Mouse (Mus musculus): ENCODE data around the gene Cela1. TPM values are rescaled to one million over a fixed set of nuclear protein-coding genes. Genes with fewer than 3 reads are reported as not detected.

The Cela1 gene
- polyA plus RNA-seq, 1 experiment from 2014 or later: not detected

- no peak overlapping the region for H3K9ac ChIP-seq
- no peak overlapping the region for H3K27ac ChIP-seq
- H3K4me2 ChIP-seq: no peak overlapping the region
- H3K36me3 ChIP-seq (replicated peaks): no peaks in the 10 kb centered on the region
- peaks cover 10% of the 10 kb centered on the region for H3K4me1 ChIP-seq
- no peaks in the 10 kb centered on the region for H3K9me3 ChIP-seq
- no peak for ATAC-seq (ENCODE audit: low FRiP score)
- H3K4me3 ChIP-seq (replicated peaks): no peak overlapping the region
- H3K27me3 ChIP-seq: no peaks in the 10 kb centered on the region
- 63% methylated on average over 6 of the region's 6 CpGs for WGBS
These were observed 20.3 kb downstream of the Cela1 start for GRCm38 (mm10) chr15:100667420-100667819.

DNA sequence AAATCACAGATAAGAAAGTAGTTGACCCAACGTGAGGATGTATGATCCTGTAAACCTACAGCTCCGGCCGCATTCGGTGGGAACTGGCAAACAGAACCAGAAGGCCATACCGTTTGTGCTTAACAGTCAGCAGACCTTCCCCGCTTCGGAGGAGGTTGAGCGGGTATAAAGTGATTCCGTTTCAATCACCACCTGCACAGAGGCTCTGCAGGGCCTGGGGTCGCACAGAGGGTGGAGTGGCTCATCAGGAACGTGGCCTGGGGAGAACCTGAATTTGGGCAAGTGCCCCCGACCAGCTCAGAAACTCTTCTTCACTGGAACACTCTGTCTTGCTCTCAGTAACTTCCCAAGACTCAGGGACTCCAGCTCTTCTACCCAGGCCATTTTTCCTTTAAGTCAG lies 20.9 kb downstream of the Cela1 start:
- no peak overlapping the region for H3K9ac ChIP-seq
- no peaks in the 10 kb centered on the region for H3K9me3 ChIP-seq
- no peak overlapping the region for H3K4me2 ChIP-seq
- peaks cover 10% of the 10 kb centered on the region for H3K4me1 ChIP-seq
- no peak overlapping the region for H3K27ac ChIP-seq
- H3K27me3 ChIP-seq: no peaks in the 10 kb centered on the region
- 37% methylated on average over 12 of the region's 12 CpGs for WGBS
- H3K36me3 ChIP-seq (replicated peaks): no peaks in the 10 kb centered on the region
- no peak for ATAC-seq (ENCODE audit: low FRiP score)
- H3K4me3 ChIP-seq (replicated peaks): no peak overlapping the region

DNA sequence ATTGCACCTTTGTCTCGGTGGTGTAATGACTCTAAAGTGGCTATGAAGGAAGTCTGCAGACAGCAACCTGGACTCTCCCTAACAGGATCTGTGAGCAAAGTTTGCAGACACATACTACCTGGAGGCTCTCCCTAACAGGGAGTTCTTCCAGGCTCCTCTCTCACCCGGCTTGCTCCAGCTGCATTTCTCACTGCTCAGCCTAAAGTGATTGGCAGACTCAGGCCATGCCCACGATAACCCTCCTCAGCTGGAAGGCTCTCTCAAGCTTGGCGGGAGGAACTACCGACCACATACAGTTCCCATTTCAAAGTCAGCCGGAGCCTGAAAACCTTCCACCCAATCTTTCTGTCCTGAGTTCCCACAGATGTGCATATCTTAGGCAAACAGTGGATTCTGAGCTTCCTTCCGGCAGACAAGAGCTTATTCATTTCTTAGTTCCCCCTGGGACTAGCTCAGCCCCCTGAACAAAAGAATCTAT lies 21.5 kb downstream of the Cela1 start:
- no peak overlapping the region; the same call in 1 of the 2 replicates for H3K9ac ChIP-seq
- H3K4me2 ChIP-seq: no peak overlapping the region
- peaks cover 10% of the 10 kb centered on the region for H3K4me1 ChIP-seq
- WGBS: 19% methylated on average over 7 of the region's 7 CpGs
- no peaks in the 10 kb centered on the region for H3K9me3 ChIP-seq
- ATAC-seq (ENCODE audit: low FRiP score): no peak
- no peaks in the 10 kb centered on the region for H3K27me3 ChIP-seq
- H3K27ac ChIP-seq: no peak overlapping the region
- no peaks in the 10 kb centered on the region for H3K36me3 ChIP-seq (replicated peaks)
- H3K4me3 ChIP-seq (replicated peaks): no peak overlapping the region

DNA sequence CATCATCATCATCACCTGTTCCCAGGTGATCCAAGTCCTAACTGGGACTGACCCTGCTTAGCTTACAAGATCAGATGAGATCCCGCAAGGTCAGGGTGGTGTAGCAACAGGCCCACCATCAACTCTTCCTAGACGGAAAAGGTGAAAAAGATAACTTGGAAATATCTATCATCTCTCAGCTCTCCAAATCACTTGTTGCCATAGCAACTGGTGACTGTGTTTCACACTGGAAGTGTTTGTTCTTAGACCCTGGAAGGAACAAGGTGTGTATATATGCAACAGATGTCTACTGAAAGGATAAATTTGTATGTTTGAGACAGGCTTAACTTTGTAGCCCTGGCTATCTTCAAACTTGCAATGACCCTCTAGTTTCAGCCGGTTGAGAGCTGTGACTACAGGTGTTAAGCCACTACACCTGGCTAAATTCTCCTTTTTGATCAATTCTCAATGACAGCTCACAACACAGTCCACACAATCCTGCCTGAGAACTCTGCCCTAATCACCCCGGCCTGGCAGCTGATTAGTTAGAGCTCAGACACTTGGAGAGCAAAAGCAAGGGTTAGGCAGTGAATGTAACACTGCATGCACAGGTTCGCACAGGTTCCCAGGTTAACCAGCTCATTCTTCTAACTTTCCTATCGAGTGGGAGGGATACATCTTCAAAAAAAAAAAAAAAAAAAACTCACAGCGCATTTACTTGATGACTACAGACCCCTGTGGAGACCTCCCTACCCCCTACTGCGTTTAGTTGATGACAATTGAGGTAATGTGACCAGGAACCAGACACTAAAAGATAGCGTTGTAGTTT lies 22.1 kb downstream of the Cela1 start:
- no peak overlapping the region; the same call in 1 of the 2 replicates for H3K9ac ChIP-seq
- H3K4me2 ChIP-seq: no peak overlapping the region
- H3K4me3 ChIP-seq (replicated peaks): no peak overlapping the region
- WGBS: 40% methylated on average over 9 of the region's 9 CpGs
- no peak for ATAC-seq (ENCODE audit: low FRiP score)
- H3K9me3 ChIP-seq: no peaks in the 10 kb centered on the region
- H3K36me3 ChIP-seq (replicated peaks): no peaks in the 10 kb centered on the region
- H3K4me1 ChIP-seq: peaks cover 10% of the 10 kb centered on the region
- 0 out of 2 replicates have a peak, but pooled peaks cover 1% of the 10 kb centered on the region for H3K27me3 ChIP-seq
- H3K27ac ChIP-seq: no peak overlapping the region

GRCm38 (mm10) chr15:100664813-100665274 lies 22.9 kb downstream of the Cela1 start:
- Histone ChIP-seq H3K9ac (no peak overlapping the region), H3K27ac (no peak overlapping the region), H3K27me3 (0 out of 2 replicates have a peak, but pooled peaks cover 4% of the 10 kb centered on the region), H3K4me3 (replicated peaks) (no peak overlapping the region), H3K36me3 (replicated peaks) (no peaks in the 10 kb centered on the region), H3K9me3 (no peaks in the 10 kb centered on the region), H3K4me2 (no peak overlapping the region), H3K4me1 (peaks cover 10% of the 10 kb centered on the region)
- WGBS: 80% methylated on average over 9 of the region's 9 CpGs
- no peak for ATAC-seq (ENCODE audit: low FRiP score)

DNA sequence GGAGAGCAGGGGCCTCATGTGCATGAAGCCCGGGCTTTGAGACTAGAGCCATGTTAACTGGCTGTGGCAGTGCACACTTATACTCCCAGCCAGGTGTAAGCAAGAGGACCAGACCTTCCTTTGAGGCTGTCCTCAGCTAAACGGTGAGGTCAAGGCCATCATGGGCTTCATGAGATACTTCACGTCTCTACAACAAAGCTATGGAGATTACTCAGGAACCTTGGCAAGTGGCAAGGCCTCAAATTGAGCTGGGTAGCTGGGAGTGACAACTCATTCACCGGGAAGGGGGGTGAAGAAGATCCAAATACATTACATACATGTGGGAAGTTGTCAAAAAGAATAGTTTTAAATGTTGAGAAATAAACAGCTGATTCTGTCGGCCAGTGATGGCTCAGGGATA lies 26.9 kb downstream of the Cela1 start:
- no peak overlapping the region for H3K4me2 ChIP-seq
- no peaks in the 10 kb centered on the region for H3K9me3 ChIP-seq
- H3K36me3 ChIP-seq (replicated peaks): no peaks in the 10 kb centered on the region
- H3K4me3 ChIP-seq (replicated peaks): no peak overlapping the region
- 0 out of 2 replicates have a peak, but pooled peaks cover 4% of the 10 kb centered on the region for H3K27me3 ChIP-seq
- no peak overlapping the region for H3K27ac ChIP-seq
- no peak for ATAC-seq (ENCODE audit: low FRiP score)
- H3K4me1 ChIP-seq: no peaks in the 10 kb centered on the region; the same call in 1 of the 2 replicates
- no peak overlapping the region for H3K9ac ChIP-seq
- 85% methylated on average over 5 of the region's 5 CpGs for WGBS

DNA sequence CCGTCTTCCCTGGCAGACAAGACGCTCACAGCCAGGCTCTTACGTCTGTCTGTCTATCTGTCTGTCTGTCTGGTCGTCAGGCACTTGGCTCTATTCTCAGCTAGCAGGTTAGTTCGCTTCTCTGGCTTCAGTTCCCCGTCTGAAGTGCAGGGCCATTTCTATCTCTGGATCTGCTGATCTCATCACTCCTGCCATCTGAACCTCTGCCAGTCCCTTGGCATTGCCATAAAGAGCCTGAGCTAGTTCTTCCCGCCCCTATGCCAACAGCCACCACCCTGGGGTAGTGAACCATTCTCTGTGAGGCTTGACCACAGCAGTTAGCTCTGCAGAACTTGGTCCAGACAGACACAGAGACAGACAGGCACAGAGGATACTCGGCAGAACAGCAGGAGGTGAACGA lies 27.4 kb downstream of the Cela1 start:
- WGBS: 86% methylated on average over 9 of the region's 9 CpGs
- no peaks in the 10 kb centered on the region for H3K4me1 ChIP-seq
- 0 out of 2 replicates have a peak, but pooled peaks cover 4% of the 10 kb centered on the region for H3K27me3 ChIP-seq
- no peak overlapping the region for H3K27ac ChIP-seq
- H3K36me3 ChIP-seq (replicated peaks): no peaks in the 10 kb centered on the region
- no peak overlapping the region for H3K4me3 ChIP-seq (replicated peaks)
- no peaks in the 10 kb centered on the region for H3K9me3 ChIP-seq
- no peak overlapping the region for H3K9ac ChIP-seq
- no peak for ATAC-seq (ENCODE audit: low FRiP score)
- H3K4me2 ChIP-seq: no peak overlapping the region

- 80% methylated on average over 5 of the region's 5 CpGs for WGBS
- H3K27ac ChIP-seq: no peak overlapping the region
- ATAC-seq (ENCODE audit: low FRiP score): no peak
These were observed 32.5 kb downstream of the Cela1 start for GRCm38 (mm10) chr15:100655201-100655600.

DNA sequence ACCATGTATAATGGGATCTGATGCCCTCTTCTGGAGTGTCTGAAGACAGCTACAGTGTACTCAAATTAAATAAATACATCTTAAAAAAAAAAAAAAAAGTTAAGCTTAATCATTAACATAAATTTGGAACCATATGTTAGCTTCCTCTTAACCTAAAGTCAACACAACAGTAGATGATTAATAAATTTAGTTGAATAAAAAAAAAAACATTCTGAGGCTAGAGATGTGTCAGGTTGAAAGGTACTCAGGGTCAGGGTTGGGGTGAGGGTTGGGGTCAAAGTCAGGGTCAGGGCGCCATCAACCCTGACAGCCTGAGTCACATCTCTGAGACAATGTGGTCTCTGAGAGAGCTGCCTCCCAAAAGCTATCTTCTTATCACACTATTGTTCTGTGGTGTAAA lies 33.5 kb downstream of the Cela1 start:
- H3K4me2 ChIP-seq: no peak overlapping the region

More at GRCm38 (mm10) chr15:100655201-100655600, 32.5 kb downstream of the Cela1 start:
- Histone ChIP-seq H3K27me3 (no peaks in the 10 kb centered on the region), H3K36me3 (replicated peaks) (no peaks in the 10 kb centered on the region), H3K9me3 (no peaks in the 10 kb centered on the region), H3K9ac (no peak overlapping the region), H3K4me2 (no peak overlapping the region), H3K4me3 (replicated peaks) (no peak overlapping the region), H3K4me1 (no peaks in the 10 kb centered on the region)

GRCm38 (mm10) chr15:100651610-100652009 lies 36.1 kb downstream of the Cela1 start:
- Histone ChIP-seq H3K27me3 (no peaks in the 10 kb centered on the region), H3K9me3 (no peaks in the 10 kb centered on the region), H3K4me2 (no peak overlapping the region), H3K9ac (no peak overlapping the region), H3K4me1 (no peaks in the 10 kb centered on the region), H3K36me3 (replicated peaks) (no peaks in the 10 kb centered on the region), H3K27ac (no peak overlapping the region), H3K4me3 (replicated peaks) (no peak overlapping the region)
- no peak for ATAC-seq (ENCODE audit: low FRiP score)
- WGBS: 85% methylated on average over 9 of the region's 9 CpGs

More for the DNA sequence above, 33.5 kb downstream of the Cela1 start:
- no peak overlapping the region for H3K27ac ChIP-seq
- WGBS: 82% methylated on average over 1 of the region's 1 CpGs
- H3K27me3 ChIP-seq: no peaks in the 10 kb centered on the region
- no peak overlapping the region for H3K4me3 ChIP-seq (replicated peaks)
- H3K9me3 ChIP-seq: no peaks in the 10 kb centered on the region
- H3K36me3 ChIP-seq (replicated peaks): no peaks in the 10 kb centered on the region
- no peaks in the 10 kb centered on the region for H3K4me1 ChIP-seq
- no peak for ATAC-seq (ENCODE audit: low FRiP score)
- H3K9ac ChIP-seq: no peak overlapping the region

- ATAC-seq (ENCODE audit: low FRiP score): no peak
- WGBS: 87% methylated on average over 10 of the region's 10 CpGs
- no peaks in the 10 kb centered on the region for H3K9me3 ChIP-seq
- no peak overlapping the region for H3K9ac ChIP-seq
- H3K27me3 ChIP-seq: no peaks in the 10 kb centered on the region
- H3K36me3 ChIP-seq (replicated peaks): no peaks in the 10 kb centered on the region
- no peak overlapping the region for H3K4me2 ChIP-seq
- H3K27ac ChIP-seq: no peak overlapping the region
- H3K4me1 ChIP-seq: no peaks in the 10 kb centered on the region
- no peak overlapping the region for H3K4me3 ChIP-seq (replicated peaks)
These were observed 37.6 kb downstream of the Cela1 start for GRCm38 (mm10) chr15:100650111-100650510.

- Histone ChIP-seq H3K27me3 (no peaks in the 10 kb centered on the region), H3K4me1 (no peaks in the 10 kb centered on the region), H3K36me3 (replicated peaks) (no peaks in the 10 kb centered on the region), H3K4me2 (no peak overlapping the region), H3K9me3 (no peaks in the 10 kb centered on the region), H3K4me3 (replicated peaks) (no peak overlapping the region), H3K9ac (no peak overlapping the region), H3K27ac (no peak overlapping the region)
- ATAC-seq (ENCODE audit: low FRiP score): no peak
- 83% methylated on average over 6 of the region's 6 CpGs for WGBS
These were observed 41.6 kb downstream of the Cela1 start for GRCm38 (mm10) chr15:100646161-100646560.

GRCm38 (mm10) chr15:100642451-100642850 lies 45.3 kb downstream of the Cela1 start:
- Histone ChIP-seq H3K4me2 (no peak overlapping the region), H3K4me1 (no peaks in the 10 kb centered on the region)

More at GRCm38 (mm10) chr15:100642451-100642850, 45.3 kb downstream of the Cela1 start:
- ATAC-seq (ENCODE audit: low FRiP score): no peak
- 92% methylated on average over 7 of the region's 7 CpGs for WGBS
- Histone ChIP-seq H3K36me3 (replicated peaks) (no peaks in the 10 kb centered on the region), H3K9me3 (no peaks in the 10 kb centered on the region), H3K4me3 (replicated peaks) (no peak overlapping the region), H3K27ac (no peak overlapping the region), H3K9ac (no peak overlapping the region), H3K27me3 (peaks cover 18% of the 10 kb centered on the region)

All from forebrain, embryonic 12.5 days (tissue).